Mouse (Mus musculus) kidney, postnatal 0 days (tissue): ENCODE results near the gene Neurog3. TPM values are rescaled to one million over a fixed set of nuclear protein-coding genes. Genes with fewer than 3 reads are reported as not detected.
A peak's percentile ranks its signal among the peaks of the same experiment; 100 is the strongest.

ENCODE experiments used
- ATAC-seq: fragments of 200-750 bp; cut with Nextera tagmentation; replicated peaks from 2 replicates; pipeline ENCODE4 v1.8.0; 2017; ENCODE audit warnings: low read depth, moderate number of reproducible peaks, moderate TSS enrichment, moderate library complexity; ENCODE audit not compliant: low FRiP score
- DNase-seq: peaks from one replicate; pipeline ENCODE4 v3.0.0-alpha.2; 2016; ENCODE audit warnings: low spot score
- H3K27ac ChIP-seq: fragments of 300-500 bp; sonication (generic); 2 replicates; pipeline ENCODE4 v1.5.1; 2014; ENCODE audit warnings: mild to moderate bottlenecking
- H3K27me3 ChIP-seq: fragments of 300-500 bp; sonication (generic); 2 replicates; pipeline ENCODE4 v1.6.1; 2014; ENCODE audit warnings: low read length, mixed read lengths; ENCODE audit not compliant: insufficient read depth
- H3K36me3 ChIP-seq: fragments of 300-500 bp; sonication (generic); 2 replicates; pipeline ENCODE4 v1.6.1; 2014; ENCODE audit warnings: low read length, mixed read lengths; ENCODE audit not compliant: insufficient read depth
- H3K4me1 ChIP-seq: fragments of 300-500 bp; sonication (generic); replicated peaks from 2 replicates; pipeline ENCODE4 v1.6.1; 2014; ENCODE audit warnings: antibody characterized with exemption, low read length, mixed read lengths; ENCODE audit not compliant: insufficient read depth
- H3K4me2 ChIP-seq: fragments of 300-500 bp; sonication (generic); 2 replicates; pipeline ENCODE4 v1.6.1; 2014; ENCODE audit warnings: mild to moderate bottlenecking, low read length, moderate library complexity, mixed read lengths
- H3K4me3 ChIP-seq: fragments of 300-500 bp; sonication (generic); replicated peaks from 2 replicates; pipeline ENCODE4 v1.5.1; 2014; ENCODE audit warnings: low read depth, low read length
- H3K9ac ChIP-seq: fragments of 300-500 bp; sonication (generic); 2 replicates; pipeline ENCODE4 v1.6.1; 2014; ENCODE audit warnings: low read depth, low read length
- H3K9me3 ChIP-seq: fragments of 300-500 bp; sonication (generic); replicated peaks from 2 replicates; pipeline ENCODE4 v1.6.1; 2016; ENCODE audit warnings: low read length, inconsistent platforms, mixed read lengths
- CTCF ChIP-seq: IDR thresholded peaks from 2 replicates; pipeline ENCODE4 v1.5.1; 2016; ENCODE audit warnings: antibody characterized with exemption, low read depth, mild to moderate bottlenecking, moderate library complexity
- WGBS: fragments of 180-500 bp; shearing (Covaris S2); extraction: QIAGEN DNeasy Blood & Tissue Kit; methylation state at CpG from one replicate; pipeline ENCODE4 v1.1.7; 2014; 5-methylcytosine and 5-hydroxymethylcytosine counted together
- polyA plus RNA-seq: library from polyadenylated mRNA; unstranded; fragments of >200 nt; fragmentation: Nextera tagmentation; extraction: Ambion mirVana; gene quantifications from 2 replicates; pipeline ENCODE4 v1.2.1, GENCODE M21; 2015

Neurog3 gene
- polyA plus RNA-seq, 1 experiment from 2014 or later = not detected

- Histone ChIP-seq H3K9ac (no peak overlapping the region), H3K9me3 (no peaks in the 10 kb centered on the region), H3K27ac (no peak overlapping the region), H3K36me3 (no peaks in the 10 kb centered on the region), H3K4me1 (no peaks in the 10 kb centered on the region), H3K4me3 (no peak overlapping the region), H3K4me2 (no peak overlapping the region), H3K27me3 (no peaks in the 10 kb centered on the region)
- TF ChIP-seq CTCF = peak; percentile 35; the same call in 1 of the 2 replicates
- 54% methylated on average over 3 of the region's 3 CpGs for WGBS
- no peak for DNase-seq
- ATAC-seq = no peak
Measured at GRCm38 (mm10) chr10:62181701-62182100, 48.8 kb downstream of the Neurog3 start.

- WGBS = 74% methylated on average over 6 of the region's 6 CpGs
- Histone ChIP-seq H3K27ac (no peak overlapping the region), H3K9ac (no peak overlapping the region), H3K27me3 (no peaks in the 10 kb centered on the region), H3K36me3 (no peaks in the 10 kb centered on the region), H3K4me2 (no peak overlapping the region), H3K4me3 (no peak overlapping the region), H3K9me3 (no peaks in the 10 kb centered on the region), H3K4me1 (no peaks in the 10 kb centered on the region)
- ATAC-seq = no peak
- TF ChIP-seq CTCF = no peak
- no peak for DNase-seq
Measured at GRCm38 (mm10) chr10:62182471-62183014, 49.7 kb downstream of the Neurog3 start.

GRCm38 (mm10) chr10:62183053-62183452 lies 50.2 kb downstream of the Neurog3 start:
- Histone ChIP-seq H3K4me2 (no peak overlapping the region), H3K36me3 (no peaks in the 10 kb centered on the region), H3K9me3 (no peaks in the 10 kb centered on the region), H3K4me1 (no peaks in the 10 kb centered on the region), H3K27me3 (no peaks in the 10 kb centered on the region), H3K27ac (no peak overlapping the region), H3K4me3 (no peak overlapping the region), H3K9ac (no peak overlapping the region)
- TF ChIP-seq CTCF = peak; percentile 100
- DNase-seq = peak; percentile 97
- WGBS = under 1% methylated on average over 10 of the region's 10 CpGs
- peak; percentile 18; the same call in 1 of the 2 replicates for ATAC-seq

Other genes starting within 250 kb of the Neurog3 start
- 5.8 and 7.3 TPM in 2 replicates for gene Col13a1, start 154.0 kb upstream of the Neurog3 start, polyA plus RNA-seq
- 19.0 and 19.2 TPM in 2 replicates for gene Fam241b, start 10.8 kb downstream of the Neurog3 start, polyA plus RNA-seq
- 47.0 and 49.8 TPM in 2 replicates for gene Tspan15, start 98.2 kb downstream of the Neurog3 start, polyA plus RNA-seq
- not detected in 2 replicates for gene Tacr2, start 119.3 kb downstream of the Neurog3 start, polyA plus RNA-seq
- gene Hk1, start 246.8 kb downstream of the Neurog3 start, polyA plus RNA-seq = 62.6 and 68.3 TPM in 2 replicates